Mouse (Mus musculus): ENCODE measurements around the gene Olfr1441.

Gene Olfr1441

DNA sequence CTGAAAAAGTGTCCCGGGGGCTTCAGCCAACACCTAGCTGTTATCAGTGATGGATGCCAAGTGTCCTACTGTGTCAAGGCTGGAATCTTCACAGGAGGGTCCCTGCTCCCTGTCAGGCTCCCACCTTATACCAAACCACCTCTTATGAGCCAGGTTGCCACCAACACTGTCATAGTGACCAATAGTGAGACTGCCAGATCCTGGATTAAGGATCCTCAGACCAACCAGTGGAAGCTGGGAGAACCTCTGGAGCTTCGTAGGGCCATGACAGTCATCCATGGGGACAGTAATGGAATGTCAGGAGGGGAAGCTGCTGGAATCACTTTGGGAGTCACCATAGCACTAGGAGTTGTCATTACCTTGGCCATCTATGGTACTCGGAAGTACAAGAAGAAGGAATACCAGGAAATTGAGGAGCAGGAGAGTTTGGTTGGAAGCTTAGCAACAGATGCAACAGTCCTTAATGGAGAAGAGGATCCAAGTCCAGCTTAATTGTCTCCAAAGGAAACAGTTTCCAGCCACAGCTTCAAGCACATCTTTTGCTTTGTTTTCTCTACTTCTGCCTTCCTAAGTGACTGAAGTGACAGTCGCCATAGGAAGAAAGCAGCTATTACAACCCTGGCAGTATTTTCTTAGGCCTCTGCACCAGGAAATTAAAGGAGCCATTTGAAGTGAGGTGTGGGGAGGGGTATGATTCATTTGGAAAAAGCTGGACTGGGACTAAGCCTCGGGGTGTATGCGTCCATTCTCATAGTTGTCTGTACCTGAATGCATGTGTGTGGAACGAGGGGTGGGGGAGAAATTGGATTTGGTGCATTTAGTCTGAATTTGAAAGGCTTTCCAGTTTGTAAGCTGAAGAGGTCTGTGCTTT lies 45.9 kb downstream of the Olfr1441 start:
- no peak for DNase-seq (ENCODE audit: low read depth)

- DNase-seq (ENCODE audit: low read depth) = peak; percentile 79
Measured at GRCm38 (mm10) chr19:12463722-12464035, 46.4 kb downstream of the Olfr1441 start.

DNA sequence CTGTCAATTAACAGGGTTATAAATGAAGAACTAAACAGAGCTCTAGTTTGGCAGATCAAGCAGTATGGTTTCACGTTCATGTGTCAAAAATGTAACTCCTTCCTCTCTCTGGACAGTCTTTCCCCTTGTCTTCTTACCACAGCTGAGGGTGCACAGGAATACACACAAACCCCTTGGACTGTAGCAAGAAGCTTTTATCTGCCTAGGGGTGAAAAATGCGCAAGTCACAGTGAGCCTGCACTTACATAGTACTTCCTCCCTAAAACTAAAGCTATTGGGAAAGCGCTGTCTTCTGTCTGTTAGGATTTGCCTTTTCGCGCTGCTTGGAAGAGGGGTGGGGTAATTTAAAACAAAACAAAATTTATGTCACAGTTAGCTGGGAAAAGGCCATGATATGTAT lies 46.9 kb downstream of the Olfr1441 start:
- DNase-seq (ENCODE audit: low read depth) = peak; percentile 41

DNA sequence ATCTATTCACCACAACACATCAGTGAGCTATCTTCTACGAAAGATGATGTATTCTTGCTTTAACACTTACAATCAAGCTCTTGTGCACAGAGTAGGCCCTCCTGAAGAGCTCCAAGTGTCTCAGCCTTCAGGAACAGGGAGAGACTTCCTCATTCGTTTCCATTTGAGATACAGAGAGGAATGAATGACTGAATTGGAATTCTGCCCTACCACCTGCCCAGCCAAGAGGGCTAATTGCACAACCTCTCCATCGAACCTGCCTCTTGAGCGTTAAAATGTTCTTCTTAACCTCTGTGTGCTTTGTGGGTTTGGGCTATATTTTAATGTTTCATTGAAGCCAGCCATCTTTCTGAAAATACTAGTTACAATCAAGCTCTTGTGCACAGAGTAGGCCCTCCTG lies 47.4 kb downstream of the Olfr1441 start:
- peak; percentile 71 for DNase-seq (ENCODE audit: low read depth)

GRCm38 (mm10) chr19:12465530-12466144 lies 48.4 kb downstream of the Olfr1441 start:
- DNase-seq (ENCODE audit: low read depth) = no peak

DNA sequence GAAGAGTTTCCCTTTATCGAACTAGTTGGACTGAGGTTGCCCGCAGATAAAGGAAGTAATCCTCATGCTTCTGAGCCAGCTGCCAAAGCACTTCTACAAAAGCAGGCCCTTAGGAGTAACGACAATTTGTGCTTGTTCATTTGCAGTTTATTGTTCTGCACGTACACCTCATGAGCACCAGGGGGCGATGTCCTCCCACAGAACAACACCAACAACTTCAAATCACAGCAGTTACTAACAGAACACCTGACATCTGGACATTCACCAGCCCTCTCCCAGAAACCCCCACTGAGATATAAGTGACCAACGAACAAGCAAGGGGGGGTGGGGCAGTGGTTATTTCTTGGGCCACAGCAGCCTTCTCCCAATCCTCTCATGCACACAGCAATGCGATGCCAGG lies 49.0 kb downstream of the Olfr1441 start:
- DNase-seq (ENCODE audit: low read depth) = peak; percentile 90

- peak; percentile 80 for DNase-seq (ENCODE audit: low read depth)
Measured at GRCm38 (mm10) chr19:12467436-12467835, 50.2 kb downstream of the Olfr1441 start.

- peak; percentile 50 for DNase-seq (ENCODE audit: low read depth)
Measured at GRCm38 (mm10) chr19:12471866-12472265, 54.6 kb downstream of the Olfr1441 start.

DNA sequence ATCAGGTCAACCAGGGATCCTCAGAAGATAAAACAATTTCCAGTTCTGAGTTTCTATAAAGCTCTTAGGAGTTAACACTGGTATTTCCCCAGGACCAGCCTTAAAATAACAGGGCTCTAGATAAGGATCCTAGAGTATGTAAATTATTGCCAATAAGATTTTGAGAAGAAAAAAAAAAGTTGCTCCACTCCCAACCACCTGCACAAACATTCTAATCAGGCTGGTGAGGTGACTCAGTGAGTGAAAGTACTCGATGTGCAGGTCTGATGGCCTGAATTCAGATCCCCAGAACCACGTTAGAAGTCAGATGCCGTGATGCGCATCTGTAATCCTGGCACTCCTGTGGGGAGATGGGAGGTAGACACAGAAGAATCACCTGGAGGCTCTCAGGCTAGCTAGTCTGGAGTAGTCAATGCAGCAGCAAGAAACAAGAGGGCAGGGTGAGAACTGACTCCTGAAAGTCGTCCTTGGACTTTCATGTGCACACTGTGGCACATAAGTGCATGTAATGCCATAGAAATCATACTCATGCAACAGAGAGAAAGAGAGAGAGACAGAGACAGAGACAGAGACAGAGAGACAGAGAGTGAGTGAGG lies 55.2 kb downstream of the Olfr1441 start:
- DNase-seq (ENCODE audit: low read depth) = no peak
